Mouse (Mus musculus) embryonic fibroblast, embryonic 13.5 days (primary cell): ENCODE results near the gene Tmod3.

Experiments
- CTCF ChIP-seq: IDR thresholded peaks from 2 replicates; pipeline ENCODE4 v1.5.1; 2011; ENCODE audit warnings: mild to moderate bottlenecking, control low read depth, low read length, moderate library complexity, borderline replicate concordance; ENCODE audit not compliant: insufficient read depth
- POLR2A ChIP-seq: IDR thresholded peaks from 2 replicates; pipeline ENCODE4 v1.6.1; 2011; ENCODE audit warnings: low read depth, mild to moderate bottlenecking, control low read depth, low read length, moderate library complexity

GRCm38 (mm10) chr9:75561040-75561669 is 1.7 kb upstream of the Tmod3 start:
- no peak for TF ChIP-seq CTCF
- no peak for TF ChIP-seq POLR2A
